Mouse (Mus musculus) brain, embryonic 18.5 days (tissue): ENCODE data around the gene Polr2m.
A peak's percentile ranks its signal among the peaks of the same experiment; 100 is the strongest.
"Not testable (repeated sequence)": the region's sequence is repeated elsewhere in the genome, so short reads cannot be mapped to it uniquely, and the experiment has no call there.

Experiments
- DNase-seq: peaks from one replicate; pipeline ENCODE4 v3.0.0-alpha.2; 2012; ENCODE audit warnings: low read depth, low spot score

Polr2m gene

GRCm38 (mm10) chr9:71485475-71486094 is at the start of gene Polr2m:
Gene Polr2m, minus strand, starts transcription at chr9:71485935.
- DNase-seq = peak; percentile 87

GRCm38 (mm10) chr9:71535036-71535435 is 49.3 kb upstream of the Polr2m start:
- no peak for DNase-seq

DNA sequence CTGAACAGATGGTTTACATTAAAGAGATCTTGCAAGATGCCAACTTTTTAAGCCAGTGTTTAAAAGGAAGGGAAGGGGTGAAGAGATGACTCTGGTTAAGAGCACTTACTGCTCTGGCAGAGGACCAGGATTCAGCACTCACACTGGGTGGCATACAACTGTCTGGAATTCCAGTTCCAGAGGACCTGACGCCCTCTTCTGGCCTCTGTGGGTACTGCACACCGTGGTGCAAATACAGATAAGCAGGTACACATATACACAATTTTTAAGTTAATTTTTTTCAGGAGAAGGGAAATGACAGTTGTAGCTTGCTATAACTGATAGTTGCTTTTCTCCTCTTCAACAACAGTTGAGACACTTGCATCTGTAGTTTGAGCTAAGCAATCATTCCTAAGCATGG is 44.2 kb upstream of the Polr2m start:
- no peak for DNase-seq

DNA sequence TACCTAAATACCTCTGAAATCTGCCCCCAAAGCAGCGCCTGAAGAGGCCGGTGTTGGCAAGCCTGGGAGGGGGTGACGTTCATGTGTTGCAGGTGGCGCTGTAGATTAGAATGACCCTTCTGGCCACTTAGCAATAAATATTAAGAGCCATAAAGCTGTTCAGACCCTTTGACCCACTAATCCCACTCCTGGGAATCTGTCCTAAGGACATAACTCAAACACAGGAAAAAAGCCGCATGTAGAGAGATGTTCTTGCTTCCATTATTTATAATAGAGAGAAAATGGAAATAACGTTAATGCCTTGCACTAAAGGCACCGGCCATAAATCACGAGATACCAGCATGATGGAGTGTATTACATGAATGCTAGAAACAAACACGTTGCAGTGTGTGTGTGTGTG is 41.7 kb upstream of the Polr2m start:
- DNase-seq = no peak

GRCm38 (mm10) chr9:71523901-71524300 is 38.2 kb upstream of the Polr2m start:
- no peak for DNase-seq

DNA sequence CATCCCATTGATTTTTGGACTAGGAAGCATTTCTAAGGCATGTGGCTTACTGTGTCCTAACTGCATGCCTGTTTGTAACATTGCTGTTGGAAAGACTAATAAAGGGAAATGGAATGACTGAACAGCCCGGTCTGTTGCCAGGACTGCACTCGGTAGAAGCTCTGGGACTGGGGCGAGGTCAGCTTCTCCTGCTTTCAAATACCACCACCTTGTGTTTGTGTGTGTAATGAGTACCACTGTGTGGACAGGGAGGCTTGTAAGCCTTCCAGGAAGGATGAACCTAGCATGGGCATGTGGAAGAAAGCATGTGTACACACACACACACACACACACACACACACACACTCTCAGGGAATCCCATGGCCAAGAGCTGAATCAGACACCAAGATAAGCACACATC is 34.1 kb upstream of the Polr2m start:
- no peak for DNase-seq

GRCm38 (mm10) chr9:71517487-71517886 is 31.8 kb upstream of the Polr2m start:
- DNase-seq = no peak

GRCm38 (mm10) chr9:71515862-71516261 is 30.1 kb upstream of the Polr2m start:
- no peak for DNase-seq

- no peak for DNase-seq
Measured at GRCm38 (mm10) chr9:71513566-71513965, 27.8 kb upstream of the Polr2m start.

- no peak for DNase-seq
Measured at GRCm38 (mm10) chr9:71512899-71513298, 27.2 kb upstream of the Polr2m start.

DNA sequence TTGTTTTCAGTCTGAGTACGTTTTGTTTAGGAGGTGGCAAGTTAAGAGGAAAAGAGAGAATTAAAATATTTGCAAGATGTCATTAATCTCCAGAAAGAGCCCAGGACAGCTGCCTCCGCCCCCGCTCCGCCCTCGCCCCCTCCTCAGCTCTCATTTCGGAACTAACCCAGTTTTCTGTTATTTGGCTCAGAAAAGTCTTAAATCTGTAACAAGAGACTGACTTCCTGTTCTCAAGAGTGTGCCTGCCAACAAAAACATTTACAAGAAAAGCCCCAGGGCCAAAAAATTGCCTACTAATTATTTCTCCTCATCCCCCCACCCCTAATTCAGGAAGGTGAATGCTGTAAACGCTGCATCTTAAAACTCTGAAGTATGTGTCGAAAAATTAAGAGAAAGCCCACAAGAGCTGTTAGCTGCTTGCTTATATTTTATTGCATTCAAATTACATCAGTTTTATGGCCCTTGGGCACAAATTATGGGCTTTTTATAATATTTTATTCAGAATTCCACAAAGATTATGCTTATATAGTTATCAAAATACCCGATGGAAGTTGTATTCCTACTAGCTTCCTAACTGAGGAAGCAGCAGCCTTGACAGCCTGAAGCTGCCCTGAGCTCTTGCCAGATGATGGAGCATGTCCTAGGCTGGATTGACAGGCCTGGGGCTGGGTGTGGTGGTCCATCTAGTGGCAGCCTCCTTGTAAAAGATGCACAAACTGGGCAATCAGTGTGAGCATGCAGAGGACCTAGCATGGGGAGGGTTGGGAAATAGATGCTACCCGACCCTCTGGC is 12.9 kb upstream of the Polr2m start:
- DNase-seq = no peak

DNA sequence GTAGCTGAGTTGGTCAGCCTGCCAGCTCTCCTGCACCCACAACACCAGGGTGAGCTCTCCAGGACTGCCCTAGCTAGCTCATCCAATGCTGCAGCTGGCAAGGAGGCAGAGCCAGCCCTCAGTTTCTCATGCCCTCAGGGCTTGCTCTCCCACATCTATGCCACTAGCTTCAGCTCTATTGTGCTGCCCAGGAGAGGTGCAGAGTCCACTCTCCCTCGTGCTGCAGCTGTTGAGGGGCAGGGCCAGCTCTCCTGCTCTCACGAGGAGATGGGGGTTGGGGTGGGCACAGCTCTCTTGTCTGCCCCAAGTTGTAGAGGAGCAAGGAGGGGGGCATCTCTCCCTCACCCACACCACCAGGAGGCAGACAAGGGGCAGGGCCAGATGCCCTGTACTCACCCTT is 10.9 kb upstream of the Polr2m start:
- no peak for DNase-seq

GRCm38 (mm10) chr9:71493771-71494170 is 8.0 kb upstream of the Polr2m start:
- DNase-seq = no peak

- no peak for DNase-seq
Measured at GRCm38 (mm10) chr9:71492296-71493025, 6.7 kb upstream of the Polr2m start.

GRCm38 (mm10) chr9:71490076-71490475 is 4.3 kb upstream of the Polr2m start:
- DNase-seq = no peak

DNA sequence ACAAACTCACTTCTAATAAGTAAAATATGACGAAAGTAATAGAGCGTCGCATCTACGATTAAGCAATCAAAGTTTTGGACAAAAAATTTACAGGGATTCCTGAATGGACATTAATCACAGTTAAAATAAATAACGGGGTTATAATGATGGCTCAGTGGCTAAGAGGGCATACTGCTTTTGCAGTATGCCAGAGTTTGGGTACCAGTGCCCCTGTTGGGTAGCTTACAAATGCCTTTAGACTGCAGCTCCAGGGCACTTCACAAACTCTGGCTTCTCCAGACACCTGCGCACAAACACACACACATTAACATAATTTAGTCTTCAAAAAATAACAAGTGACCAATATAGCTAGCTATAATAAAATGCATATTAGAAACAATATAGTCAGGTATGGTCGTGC is 392 bp upstream of the Polr2m start:
- DNase-seq = peak; percentile 0

DNA sequence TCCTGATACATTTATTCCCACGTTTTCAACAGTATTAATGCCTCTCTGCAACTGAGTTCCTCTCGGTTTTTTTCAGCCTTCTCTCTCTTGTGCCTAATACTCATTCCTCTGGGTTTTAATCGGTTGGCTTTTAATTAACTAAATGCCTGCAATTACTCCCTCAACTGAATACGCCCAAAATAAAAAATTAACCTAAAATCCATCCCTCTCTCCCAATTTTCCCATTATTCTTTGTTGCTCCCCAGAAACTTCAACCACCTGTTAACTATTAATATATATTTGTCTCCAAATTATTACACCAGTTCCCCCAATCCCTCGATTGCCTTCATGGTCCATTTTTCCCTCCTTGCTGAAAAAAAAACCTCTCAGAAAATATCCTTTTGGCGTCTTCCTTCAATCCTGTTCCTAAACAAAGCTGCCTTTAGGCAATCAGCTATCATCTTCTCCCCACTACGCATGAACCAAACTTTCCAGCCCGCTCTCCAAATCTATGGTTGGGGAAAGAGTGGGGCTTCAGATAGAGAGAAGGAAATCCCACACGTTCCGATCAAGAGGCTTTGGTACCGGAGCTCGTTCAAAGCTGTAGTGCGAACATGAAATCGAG is 762 bp downstream of the Polr2m start:
- no peak for DNase-seq

- not testable (repeated sequence) for DNase-seq
Measured at GRCm38 (mm10) chr9:71483872-71484271, 1.9 kb downstream of the Polr2m start.

GRCm38 (mm10) chr9:71480305-71480704 is 5.4 kb downstream of the Polr2m start:
- DNase-seq = no peak

DNA sequence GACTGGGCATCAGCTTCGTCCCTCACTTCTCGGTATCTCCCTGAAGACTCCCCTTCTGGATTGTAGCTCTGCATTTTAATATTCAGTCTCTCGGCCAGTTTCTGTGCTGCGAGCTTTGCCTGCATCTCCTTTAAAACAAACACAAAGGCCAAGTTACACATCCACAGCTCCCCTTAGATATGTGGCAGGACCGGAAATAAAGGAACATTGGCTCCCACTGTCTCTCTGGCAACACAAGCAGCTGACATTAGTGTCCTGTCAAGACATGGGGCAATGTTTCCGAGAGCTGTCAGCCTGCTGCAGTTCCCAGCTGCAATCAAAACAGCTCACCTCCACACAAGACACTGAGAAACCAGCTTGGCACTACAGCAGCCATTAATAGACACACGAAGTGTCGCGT is 6.3 kb downstream of the Polr2m start:
- DNase-seq = no peak

DNA sequence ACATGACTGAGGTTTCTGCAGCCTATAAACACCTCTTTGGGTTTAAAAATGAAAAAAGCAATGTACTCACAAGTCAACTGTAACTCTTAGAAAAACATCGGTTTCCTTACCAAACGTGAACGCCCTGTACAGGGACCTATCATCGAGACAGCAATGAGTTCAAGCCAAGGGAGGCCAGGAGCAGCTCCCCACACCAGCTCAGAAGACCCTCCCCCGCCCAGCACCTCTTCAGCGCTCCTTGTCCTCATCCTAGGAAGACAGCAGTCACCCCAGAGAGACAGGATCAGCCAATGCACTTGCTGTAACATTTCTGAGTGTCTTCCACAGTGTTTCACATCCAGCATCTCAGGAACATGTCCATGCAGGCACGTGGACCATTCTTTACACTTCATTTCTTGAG is 7.1 kb downstream of the Polr2m start:
- no peak for DNase-seq

DNA sequence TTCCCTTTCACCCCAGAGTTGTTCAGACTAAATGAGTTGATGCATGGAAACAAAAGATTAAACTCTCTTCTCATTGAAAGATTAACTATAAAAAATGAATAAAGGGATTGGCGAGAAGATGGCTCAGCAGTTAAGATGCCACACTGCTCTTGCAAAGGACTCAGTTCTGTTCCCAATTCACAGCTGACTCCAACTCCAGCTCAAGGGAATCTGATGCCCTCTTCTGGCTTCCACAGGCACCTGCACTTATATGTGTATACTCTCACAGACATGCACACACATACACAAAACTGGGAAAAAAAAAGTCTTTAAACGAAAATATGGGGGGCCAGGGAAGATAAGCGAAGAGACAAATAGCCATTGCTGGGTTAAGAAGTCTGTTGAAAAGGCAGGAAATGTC is 9.1 kb downstream of the Polr2m start:
- no peak for DNase-seq
